Mouse (Mus musculus): ENCODE data around the gene Cdc37l1.
A peak's percentile ranks its signal among the peaks of the same experiment; 100 is the strongest.

Cdc37l1 gene

GRCm38 (mm10) chr19:29046961-29047333, 56.8 kb downstream of the Cdc37l1 start:
- no peak for DNase-seq (ENCODE audit: low spot score in 2 of 2)

- peak; percentile 52 to 66 for DNase-seq (ENCODE audit: low spot score in 2 of 2)
Measured at GRCm38 (mm10) chr19:29047334-29048170, 57.4 kb downstream of the Cdc37l1 start, which contains the start of gene Ak3. Ak3 (minus strand) TSS chr19:29047961.

GRCm38 (mm10) chr19:29049401-29050075, 59.4 kb downstream of the Cdc37l1 start:
- no peak for DNase-seq (ENCODE audit: low spot score in 2 of 2)

GRCm38 (mm10) chr19:29050186-29050980, 60.2 kb downstream of the Cdc37l1 start:
- DNase-seq (ENCODE audit: low spot score in 2 of 2): no peak

- DNase-seq (ENCODE audit: low spot score in 2 of 2): no peak
Measured at GRCm38 (mm10) chr19:29052786-29053185, 62.6 kb downstream of the Cdc37l1 start.

GRCm38 (mm10) chr19:29054594-29054993, 64.4 kb downstream of the Cdc37l1 start:
- DNase-seq (ENCODE audit: low spot score in 2 of 2): no peak

- DNase-seq (ENCODE audit: low spot score in 2 of 2): no peak
Measured at GRCm38 (mm10) chr19:29055469-29055868, 65.3 kb downstream of the Cdc37l1 start.

- no peak for DNase-seq (ENCODE audit: low spot score in 2 of 2)
Measured at GRCm38 (mm10) chr19:29058741-29059140, 68.6 kb downstream of the Cdc37l1 start.

- DNase-seq (ENCODE audit: low spot score in 2 of 2): no peak
Measured at GRCm38 (mm10) chr19:29059688-29060087, 69.5 kb downstream of the Cdc37l1 start.

- DNase-seq (ENCODE audit: low spot score in 2 of 2): no peak
Measured at GRCm38 (mm10) chr19:29060299-29060698, 70.1 kb downstream of the Cdc37l1 start.

- no peak for DNase-seq (ENCODE audit: low spot score in 2 of 2)
Measured at GRCm38 (mm10) chr19:29063009-29063408, 72.9 kb downstream of the Cdc37l1 start.

GRCm38 (mm10) chr19:29063577-29064363, 73.6 kb downstream of the Cdc37l1 start:
- DNase-seq (ENCODE audit: low spot score in 2 of 2): peak; percentile 89 to 93

- peak; percentile 21 to 24 for DNase-seq (ENCODE audit: low spot score in 2 of 2)
Measured at GRCm38 (mm10) chr19:29064451-29065102, 74.4 kb downstream of the Cdc37l1 start.

- DNase-seq (ENCODE audit: low spot score in 2 of 2): peak; percentile 67 to 76
Measured at GRCm38 (mm10) chr19:29066981-29067471, 76.9 kb downstream of the Cdc37l1 start.

- DNase-seq (ENCODE audit: low spot score in 2 of 2): no peak
Measured at GRCm38 (mm10) chr19:29069195-29069594, 79.0 kb downstream of the Cdc37l1 start.

GRCm38 (mm10) chr19:29074802-29075201, 84.7 kb downstream of the Cdc37l1 start:
- no peak for DNase-seq (ENCODE audit: low spot score in 2 of 2)

Data from natural killer cell, adult 2 months (primary cell).